Mouse (Mus musculus) forebrain, embryonic 11.5 days (tissue): ENCODE measurements around the gene Chpt1. TPM values are rescaled to one million over a fixed set of nuclear protein-coding genes. Genes with fewer than 3 reads are reported as not detected.

Experiments
- ATAC-seq: fragments of 200-750 bp; cut with Nextera tagmentation; replicated peaks from 2 replicates; pipeline ENCODE4 v1.8.0; 2017; ENCODE audit warnings: moderate TSS enrichment; ENCODE audit not compliant: low FRiP score
- DNase-seq: peaks from one replicate; pipeline ENCODE4 v3.0.0-alpha.2; 2017; ENCODE audit warnings: low spot score
- H3K27ac ChIP-seq: fragments of 300-500 bp; sonication (generic); 2 replicates; pipeline ENCODE4 v1.5.1; 2014; ENCODE audit warnings: low read depth, low read length
- H3K27me3 ChIP-seq: fragments of 300-500 bp; sonication (generic); 2 replicates; pipeline ENCODE4 v1.6.1; 2014; ENCODE audit warnings: mild to moderate bottlenecking, low read length, mixed read lengths; ENCODE audit not compliant: control insufficient read depth, insufficient read depth
- H3K36me3 ChIP-seq: fragments of 300-500 bp; sonication (generic); 2 replicates; pipeline ENCODE4 v1.6.1; 2014; ENCODE audit warnings: mild to moderate bottlenecking, low read length, moderate library complexity, mixed read lengths; ENCODE audit not compliant: control insufficient read depth, insufficient read depth
- H3K4me1 ChIP-seq: fragments of 300-500 bp; sonication (generic); replicated peaks from 2 replicates; pipeline ENCODE4 v1.6.1; 2014; ENCODE audit warnings: low read length, mixed read lengths; ENCODE audit not compliant: control insufficient read depth, insufficient read depth
- H3K4me2 ChIP-seq: fragments of 300-500 bp; sonication (generic); 2 replicates; pipeline ENCODE4 v1.6.1; 2014; ENCODE audit warnings: low read depth, mild to moderate bottlenecking, low read length, moderate library complexity, mixed read lengths; ENCODE audit not compliant: severe bottlenecking
- H3K4me3 ChIP-seq: fragments of 300-500 bp; sonication (generic); 2 replicates; pipeline ENCODE4 v1.5.1; 2014; ENCODE audit warnings: low read depth, low read length
- H3K9ac ChIP-seq: fragments of 300-500 bp; sonication (generic); 2 replicates; pipeline ENCODE4 v1.6.1; 2014; ENCODE audit warnings: low read length
- H3K9me3 ChIP-seq: fragments of 300-500 bp; sonication (generic); 2 replicates; pipeline ENCODE4 v1.6.1; 2016; ENCODE audit warnings: low read length, mixed read lengths; ENCODE audit not compliant: control insufficient read depth
- WGBS: fragments of 180-500 bp; shearing (Covaris S2); extraction: QIAGEN DNeasy Blood & Tissue Kit; methylation state at CpG from one replicate; pipeline ENCODE4 v1.1.7; 2014; 5-methylcytosine and 5-hydroxymethylcytosine counted together
- polyA plus RNA-seq: library from polyadenylated mRNA; unstranded; fragments of >200 nt; fragmentation: Nextera tagmentation; extraction: Ambion mirVana; gene quantifications from 2 replicates; pipeline ENCODE4 v1.2.1, GENCODE M21; 2014

Gene Chpt1
- polyA plus RNA-seq, 1 experiment from 2014 or later, result 20.5 TPM

- Histone ChIP-seq H3K4me3 (no peak overlapping the region), H3K36me3 (no peaks in the 10 kb centered on the region), H3K27me3 (no peaks in the 10 kb centered on the region), H3K27ac (no peak overlapping the region), H3K4me2 (no peak overlapping the region), H3K9me3 (no peaks in the 10 kb centered on the region), H3K9ac (no peak overlapping the region), H3K4me1 (no peaks in the 10 kb centered on the region)
- DNase-seq, result no peak
- ATAC-seq, result no peak
- WGBS, result 91% methylated on average over 6 of the region's 6 CpGs
Observed at GRCm38 (mm10) chr10:88404220-88404619, 99.7 kb downstream of the Chpt1 start.

DNA sequence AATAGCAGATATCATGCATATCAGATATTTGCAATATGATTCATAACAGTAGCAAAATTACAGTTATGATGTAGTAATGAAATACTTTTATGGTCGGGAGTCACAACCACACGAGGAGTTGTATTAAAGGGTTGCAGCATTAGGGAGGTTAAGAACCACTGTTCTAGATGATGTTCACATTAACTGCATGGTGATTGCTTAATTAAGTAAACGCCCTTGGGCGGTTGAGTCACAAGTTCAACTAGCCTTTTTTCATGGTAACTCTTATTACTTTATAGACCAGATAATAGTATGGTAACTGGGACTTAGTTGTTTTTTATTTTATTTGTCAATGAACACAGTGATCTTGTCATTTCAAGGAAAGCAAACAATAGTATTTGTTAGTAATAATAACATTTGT is 100.9 kb downstream of the Chpt1 start:
- no peak for ATAC-seq
- DNase-seq, result no peak
- no peak overlapping the region for H3K4me3 ChIP-seq
- H3K36me3 ChIP-seq, result no peaks in the 10 kb centered on the region
- H3K4me2 ChIP-seq, result no peak overlapping the region
- no peaks in the 10 kb centered on the region for H3K4me1 ChIP-seq
- no peak overlapping the region for H3K27ac ChIP-seq
- no peaks in the 10 kb centered on the region for H3K27me3 ChIP-seq
- 94% methylated on average over 4 of the region's 4 CpGs for WGBS
- H3K9ac ChIP-seq, result no peak overlapping the region
- H3K9me3 ChIP-seq, result no peaks in the 10 kb centered on the region

Other genes starting within 250 kb of the Chpt1 start
- 0.49 and 0.67 TPM in 2 replicates for gene Dram1, start 125.0 kb downstream of the Chpt1 start, polyA plus RNA-seq
- 11.8 and 12.8 TPM in 2 replicates for gene Gnptab, start 124.9 kb downstream of the Chpt1 start, polyA plus RNA-seq
- gene Sycp3, start 44.5 kb downstream of the Chpt1 start, polyA plus RNA-seq, result 0.37 and 0.45 TPM in 2 replicates
- 0.19 and 0.40 TPM in 2 replicates for gene Mybpc1, start 101.1 kb upstream of the Chpt1 start, polyA plus RNA-seq
- gene Spic, start 180.9 kb upstream of the Chpt1 start, polyA plus RNA-seq, result not detected in 2 replicates
- gene Arl1, start 226.8 kb upstream of the Chpt1 start, polyA plus RNA-seq, result 147 and 154 TPM in 2 replicates